Mouse (Mus musculus): ENCODE data around the gene Dnajc25. TPM values are rescaled to one million over a fixed set of nuclear protein-coding genes. Genes with fewer than 3 reads are reported as not detected.

Gene Dnajc25
- 1 to 10 TPM; 5.5 to 6.1 TPM for total RNA-seq (2021)
- long read RNA-seq, experiment 1, full-length matches to known transcripts = 1 of 1 reads
- long read RNA-seq, experiment 1, partial matches to known transcripts = 0 of 1 reads
- long read RNA-seq, experiment 1, other reads (novel, unspliced or antisense) = 0 of 1 reads
- long read RNA-seq, experiment 2, partial matches to known transcripts = 0 of 1 reads
- long read RNA-seq, experiment 2, other reads (novel, unspliced or antisense) = 0 of 1 reads

DNA sequence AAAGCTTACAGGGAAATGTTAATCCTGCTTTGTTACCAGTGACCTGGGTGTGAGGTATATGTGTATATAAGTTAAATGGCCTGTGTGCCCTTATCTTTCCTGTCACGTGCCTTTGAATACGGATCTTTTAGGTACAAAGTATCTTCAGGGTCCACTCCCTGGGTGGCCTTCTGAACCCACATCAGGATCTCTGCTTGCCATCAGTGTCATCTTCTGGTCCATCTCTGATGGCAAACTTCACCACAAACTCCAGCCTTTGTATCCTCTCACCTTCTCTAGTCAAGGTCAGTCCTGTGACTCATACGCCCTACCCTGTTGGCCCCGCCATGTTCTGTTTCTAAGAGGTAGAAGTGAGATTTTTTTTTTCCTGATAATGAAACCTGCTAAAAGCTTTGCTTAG lies at the start of gene Dnajc25:
Gene Dnajc25 (plus strand): TSS at position 301 of the 400 bp plus-strand sequence.
- Histone ChIP-seq H3K27ac (no peak within 1 kb of the TSS), H3K4me3 (no peak within 1 kb of the TSS)
- DNase-seq (ENCODE audit: low spot score in 2 of 2) = no peak
- no peak for TF ChIP-seq CTCF (conservative IDR thresholded peaks at IDR 0.05)

DNA sequence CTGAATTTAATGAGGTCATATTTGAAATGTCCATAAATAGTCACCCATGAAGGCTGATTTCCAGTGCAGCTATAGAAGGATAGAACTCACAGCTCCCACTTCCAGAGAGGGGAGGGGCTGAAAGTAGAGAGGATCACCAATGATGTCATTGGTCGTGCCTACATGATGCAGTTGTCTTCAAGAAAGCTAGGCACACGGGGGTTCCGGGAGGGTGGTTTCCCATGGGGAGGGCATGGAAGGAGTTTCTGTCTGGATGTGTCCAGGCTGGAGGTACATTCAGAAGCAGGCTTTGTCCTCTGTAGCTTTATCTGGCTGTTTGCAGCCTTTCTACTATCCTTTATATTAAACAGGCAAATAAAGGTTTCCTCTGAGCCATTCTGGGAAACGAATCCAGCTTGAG lies 46.5 kb upstream of the Dnajc25 start:
- TF ChIP-seq CTCF (conservative IDR thresholded peaks at IDR 0.05) = no peak
- DNase-seq (ENCODE audit: low spot score in 2 of 2) = no peak
- Histone ChIP-seq H3K4me3 (no peak overlapping the region), H3K27ac (no peak overlapping the region)

DNA sequence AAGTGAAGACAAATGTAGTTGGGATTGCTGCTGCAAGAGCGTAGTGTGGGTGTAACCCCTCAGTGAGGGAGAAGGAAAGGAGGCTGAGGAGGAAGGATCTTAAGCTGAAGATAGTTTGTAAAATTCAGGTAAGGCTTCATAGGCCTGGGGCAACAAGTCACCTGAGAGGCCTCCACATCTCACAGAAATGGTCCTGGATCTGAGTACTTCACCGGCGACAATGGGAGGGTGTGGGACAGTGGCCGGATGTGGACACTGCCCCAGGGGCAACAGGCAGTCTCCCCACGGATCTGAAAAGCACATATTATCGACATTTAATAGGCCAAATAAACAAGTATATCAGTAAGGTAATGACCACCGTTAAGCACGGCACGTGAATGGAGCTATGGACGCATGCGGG lies 42.2 kb upstream of the Dnajc25 start:
- TF ChIP-seq CTCF (conservative IDR thresholded peaks at IDR 0.05) = no peak
- no peak for DNase-seq (ENCODE audit: low spot score in 2 of 2)
- Histone ChIP-seq H3K4me3 (no peak overlapping the region), H3K27ac (no peak overlapping the region)

DNA sequence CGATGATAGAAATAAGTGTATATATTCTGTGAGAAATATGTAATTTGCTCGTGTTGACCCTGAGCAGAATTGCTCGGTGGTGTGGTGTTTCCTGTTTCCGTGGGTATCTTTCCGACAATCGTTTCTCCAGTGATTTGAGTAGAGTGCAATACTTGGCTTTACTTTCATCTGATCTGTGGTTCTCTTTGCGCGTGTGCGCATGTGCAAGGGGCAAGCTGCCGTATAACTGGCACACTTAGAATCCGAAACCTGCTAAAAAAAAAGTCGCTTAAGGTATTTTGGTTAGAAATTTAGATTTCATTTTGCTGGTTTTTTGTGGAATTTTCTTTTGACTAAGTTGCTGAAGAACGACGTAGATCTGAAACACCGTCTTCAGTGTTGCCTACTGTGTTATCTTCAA lies 33.1 kb upstream of the Dnajc25 start:
- DNase-seq (ENCODE audit: low spot score in 2 of 2) = no peak
- TF ChIP-seq CTCF (conservative IDR thresholded peaks at IDR 0.05) = no peak
- H3K4me3 ChIP-seq = no peak overlapping the region

DNA sequence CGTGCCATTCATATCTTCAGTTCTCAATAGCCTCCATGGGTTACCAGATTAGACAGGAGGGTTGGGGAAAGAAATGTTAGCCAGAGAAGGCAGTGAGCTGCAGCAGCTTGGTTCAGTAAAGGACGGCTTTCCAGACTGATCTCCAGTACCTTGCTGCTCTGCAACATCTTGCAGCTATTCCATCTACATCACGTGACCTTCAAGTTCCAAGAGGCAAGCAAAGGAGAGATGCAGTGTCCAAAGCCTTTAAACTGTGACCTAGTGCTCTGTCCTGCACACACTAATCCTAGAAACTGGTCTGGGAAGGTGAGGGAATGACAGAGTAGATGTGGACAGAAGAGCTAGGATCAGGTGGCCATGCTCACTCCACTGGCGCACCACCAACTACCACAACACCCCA lies 31.6 kb upstream of the Dnajc25 start:
- no peak overlapping the region for H3K4me3 ChIP-seq
- DNase-seq (ENCODE audit: low spot score in 2 of 2) = no peak
- TF ChIP-seq CTCF (conservative IDR thresholded peaks at IDR 0.05) = no peak
- no peak overlapping the region for H3K27ac ChIP-seq

More for the DNA sequence above, 33.1 kb upstream of the Dnajc25 start:
- no peak overlapping the region for H3K27ac ChIP-seq

DNA sequence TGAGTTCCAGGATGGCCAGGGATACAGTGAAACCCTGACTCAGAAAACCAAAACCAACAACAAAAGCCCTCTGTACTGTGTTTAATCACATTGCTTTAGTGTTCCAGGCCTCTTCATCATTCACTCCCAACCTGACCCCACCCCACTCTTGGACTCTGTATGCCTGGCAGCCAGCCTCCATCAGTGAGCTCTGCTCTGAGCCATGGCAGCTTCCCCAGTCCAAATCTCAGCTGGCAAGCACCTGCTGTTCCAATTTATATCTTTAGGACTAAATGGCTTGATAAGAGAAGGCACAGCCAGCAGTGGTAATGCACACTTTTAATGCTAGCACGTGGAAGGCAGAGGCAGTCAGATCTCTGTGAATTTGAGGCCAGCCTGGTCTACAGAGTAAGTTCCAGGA lies 29.7 kb upstream of the Dnajc25 start:
- no peak for DNase-seq (ENCODE audit: low spot score in 2 of 2)
- Histone ChIP-seq H3K27ac (no peak overlapping the region), H3K4me3 (no peak overlapping the region)
- TF ChIP-seq CTCF (conservative IDR thresholded peaks at IDR 0.05) = no peak

DNA sequence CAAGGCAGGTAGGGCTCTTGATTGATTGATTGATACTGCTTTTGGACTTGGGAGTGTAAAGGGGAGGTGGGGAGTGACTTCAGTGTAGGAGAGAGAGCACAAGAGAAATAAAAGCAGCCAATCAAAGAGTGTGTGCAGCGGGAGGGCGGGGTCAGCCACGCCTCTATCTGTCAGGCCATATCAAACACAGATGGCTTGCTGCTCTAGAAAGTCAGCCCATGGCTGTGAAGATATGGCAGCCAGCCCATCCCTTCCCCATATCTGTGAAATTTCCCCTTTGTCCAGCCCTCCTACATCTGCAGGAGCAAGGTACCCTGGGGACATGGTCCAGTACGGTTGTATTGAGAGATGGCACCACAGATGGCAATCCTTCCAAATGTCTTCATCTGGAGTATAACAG lies 24.2 kb upstream of the Dnajc25 start:
- H3K27ac ChIP-seq = no peak overlapping the region
- H3K4me3 ChIP-seq = no peak overlapping the region
- DNase-seq (ENCODE audit: low spot score in 2 of 2) = no peak
- TF ChIP-seq CTCF (conservative IDR thresholded peaks at IDR 0.05) = no peak

DNA sequence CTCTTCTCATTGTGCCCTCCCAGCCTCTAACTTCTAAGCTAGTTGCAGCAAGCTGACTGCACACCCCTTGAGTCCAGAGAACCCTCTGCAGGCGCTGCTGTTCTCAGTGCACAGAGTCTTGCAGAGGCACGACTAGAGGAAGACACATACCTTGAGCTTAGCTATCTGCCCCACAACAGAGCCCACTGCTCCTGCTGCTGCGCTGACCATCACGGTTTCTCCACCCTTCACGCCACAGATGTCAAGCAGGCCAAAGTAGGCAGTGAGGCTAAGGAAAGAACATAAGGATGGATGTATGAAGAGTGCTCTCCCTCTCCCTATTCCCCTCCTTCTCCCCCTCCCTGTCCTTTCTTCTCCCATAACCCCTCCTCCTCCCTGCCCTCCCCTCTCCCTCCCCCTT lies 19.2 kb upstream of the Dnajc25 start:
- no peak for TF ChIP-seq CTCF (conservative IDR thresholded peaks at IDR 0.05)
- DNase-seq (ENCODE audit: low spot score in 2 of 2) = no peak
- no peak overlapping the region for H3K4me3 ChIP-seq
- H3K27ac ChIP-seq = no peak overlapping the region

DNA sequence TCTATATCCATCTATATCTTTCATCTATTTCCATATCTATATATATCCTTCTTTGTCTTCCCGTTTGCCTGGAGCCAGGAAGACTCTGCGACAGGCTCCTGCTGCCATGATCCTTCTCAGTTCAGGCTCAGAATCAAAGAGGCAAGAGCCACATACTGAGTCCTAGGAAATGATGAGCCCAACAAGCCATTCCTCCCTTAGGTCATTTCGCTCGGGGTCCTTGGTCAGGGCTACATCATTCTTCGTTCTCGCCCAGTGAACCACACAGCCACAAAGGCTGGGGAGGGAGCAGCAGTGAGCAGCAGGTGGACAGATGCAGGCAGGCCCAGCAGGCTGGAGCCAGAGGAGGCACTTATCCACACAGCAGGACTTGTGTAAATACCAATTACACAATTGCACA lies 13.4 kb upstream of the Dnajc25 start:
- TF ChIP-seq CTCF (conservative IDR thresholded peaks at IDR 0.05) = no peak
- no peak overlapping the region for H3K4me3 ChIP-seq
- H3K27ac ChIP-seq = no peak overlapping the region
- DNase-seq (ENCODE audit: low spot score in 2 of 2) = no peak

DNA sequence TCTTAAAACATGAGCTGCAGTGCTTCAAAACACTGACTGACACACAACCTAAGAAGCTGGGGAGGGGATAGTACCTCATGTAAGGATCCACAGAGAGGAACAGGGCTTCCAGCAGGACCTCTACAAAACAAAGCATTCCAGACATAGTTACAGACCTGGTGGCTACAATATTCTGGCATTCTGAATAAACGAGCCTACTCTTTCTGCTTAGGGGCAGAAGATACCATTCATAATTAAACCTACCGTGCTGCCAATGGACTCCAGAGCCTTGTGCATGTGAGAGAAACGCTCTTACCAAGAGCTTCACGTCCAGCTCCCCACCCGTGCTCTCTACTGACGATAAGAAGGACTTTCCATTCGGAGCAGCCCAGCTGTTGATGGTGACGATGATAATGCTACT lies 12.1 kb upstream of the Dnajc25 start:
- no peak for DNase-seq (ENCODE audit: low spot score in 2 of 2)
- no peak for TF ChIP-seq CTCF (conservative IDR thresholded peaks at IDR 0.05)
- Histone ChIP-seq H3K4me3 (no peak overlapping the region), H3K27ac (no peak overlapping the region)

DNA sequence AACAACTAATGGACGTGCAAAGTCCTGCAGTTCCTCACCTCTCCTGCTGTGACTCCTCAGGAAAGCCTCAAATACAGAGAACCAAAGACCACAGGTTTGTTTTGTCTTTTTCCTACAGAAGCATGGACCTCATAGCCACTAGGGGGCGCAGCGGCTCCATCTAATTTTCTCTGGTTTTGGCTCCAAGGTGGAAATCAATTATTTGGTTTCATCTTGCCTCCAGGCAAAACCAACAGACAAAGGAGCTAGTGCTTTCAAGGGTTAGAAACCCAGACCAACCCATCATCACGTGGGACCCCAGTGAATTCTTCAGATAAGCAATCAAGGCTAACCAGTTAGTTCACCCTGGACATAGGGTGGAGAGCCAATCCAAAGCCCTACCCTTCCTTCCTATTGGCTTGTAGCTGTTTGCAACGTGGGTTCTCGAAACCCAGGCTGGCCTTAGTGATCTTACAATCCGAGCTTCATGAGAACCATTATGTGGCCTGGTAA lies 9.7 kb upstream of the Dnajc25 start:
- peak; percentile 69 to 89 for DNase-seq (ENCODE audit: low spot score in 2 of 2)
- TF ChIP-seq CTCF (conservative IDR thresholded peaks at IDR 0.05) = peak; percentile 97
- no peak overlapping the region for H3K4me3 ChIP-seq

DNA sequence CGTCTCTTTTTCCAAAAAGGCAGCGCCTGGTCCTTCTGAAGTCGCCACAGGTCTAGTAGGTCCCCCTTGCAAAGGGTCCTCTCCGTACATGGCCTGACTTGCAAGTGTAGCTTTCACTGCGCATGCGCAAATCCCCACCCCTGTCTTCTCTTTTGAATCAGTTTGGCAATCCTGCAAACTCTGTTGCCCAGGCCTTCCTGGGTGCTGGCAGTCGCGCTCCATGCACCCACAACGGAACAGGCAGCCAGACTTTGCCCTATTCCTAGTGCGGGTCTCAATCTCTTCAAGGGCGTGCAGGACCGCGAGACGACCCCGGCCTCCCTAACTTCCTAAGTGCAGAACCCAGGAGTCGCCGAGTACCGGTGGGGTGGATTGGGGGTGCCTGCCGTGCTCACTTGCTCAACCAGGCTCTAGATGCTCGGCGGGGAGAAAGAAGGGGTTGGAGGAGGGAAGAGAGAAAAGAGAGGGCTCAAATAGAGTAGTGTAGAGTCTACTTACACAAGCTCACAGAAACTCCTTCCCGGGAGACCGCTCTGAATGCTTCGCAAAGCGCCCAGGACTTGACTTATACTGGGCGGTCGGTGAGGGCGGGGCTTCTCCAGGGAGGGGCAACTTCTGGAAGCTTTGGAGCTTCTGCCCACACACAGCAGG lies 8.2 kb upstream of the Dnajc25 start, which contains the start of gene Ptgr1:
Gene Ptgr1 (minus strand): TSS at position 580 of the 651 bp plus-strand sequence.
- peak; percentile 81 to 85 for DNase-seq (ENCODE audit: low spot score in 2 of 2)
- TF ChIP-seq CTCF (conservative IDR thresholded peaks at IDR 0.05) = no peak
- H3K4me3 ChIP-seq = peak within 1 kb of the TSS; percentile 63
- H3K27ac ChIP-seq = peak within 1 kb of the TSS; percentile 72

More for the DNA sequence above, 9.7 kb upstream of the Dnajc25 start:
- no peak overlapping the region for H3K27ac ChIP-seq

DNA sequence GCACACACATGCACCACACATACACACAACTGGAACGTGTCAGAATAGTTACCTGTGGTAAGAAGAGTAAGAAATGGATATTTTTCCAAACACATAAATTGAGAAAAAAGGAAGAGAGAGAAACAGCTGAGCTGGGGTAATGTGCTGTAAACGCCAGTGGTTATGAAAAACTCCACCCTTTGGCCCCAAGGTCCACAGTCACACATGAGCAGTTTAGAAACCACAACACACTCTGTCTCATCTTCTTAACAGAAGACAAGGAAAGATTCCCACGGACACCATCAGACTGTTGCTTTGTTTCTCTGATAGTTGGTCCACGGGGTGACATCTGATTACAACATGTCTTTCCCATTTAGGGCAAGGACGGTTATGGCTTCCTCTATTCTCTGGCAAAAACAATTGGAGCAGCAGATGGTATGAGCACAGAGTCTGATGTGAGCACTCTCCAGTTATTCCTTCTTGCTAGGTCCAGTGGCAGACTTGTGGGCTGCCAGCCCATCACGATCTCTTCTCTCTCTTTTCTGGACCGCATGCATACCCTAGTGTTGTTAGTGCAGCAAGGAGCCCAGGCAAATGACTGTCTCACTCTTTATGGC lies 5.5 kb upstream of the Dnajc25 start:
- DNase-seq (ENCODE audit: low spot score in 2 of 2) = no peak
- Histone ChIP-seq H3K27ac (no peak overlapping the region), H3K4me3 (no peak overlapping the region)
- no peak for TF ChIP-seq CTCF (conservative IDR thresholded peaks at IDR 0.05)

Measured in layer of hippocampus, adult 2 months (tissue).